Mouse (Mus musculus): ENCODE data around the gene Tmem242.

The Tmem242 gene

DNA sequence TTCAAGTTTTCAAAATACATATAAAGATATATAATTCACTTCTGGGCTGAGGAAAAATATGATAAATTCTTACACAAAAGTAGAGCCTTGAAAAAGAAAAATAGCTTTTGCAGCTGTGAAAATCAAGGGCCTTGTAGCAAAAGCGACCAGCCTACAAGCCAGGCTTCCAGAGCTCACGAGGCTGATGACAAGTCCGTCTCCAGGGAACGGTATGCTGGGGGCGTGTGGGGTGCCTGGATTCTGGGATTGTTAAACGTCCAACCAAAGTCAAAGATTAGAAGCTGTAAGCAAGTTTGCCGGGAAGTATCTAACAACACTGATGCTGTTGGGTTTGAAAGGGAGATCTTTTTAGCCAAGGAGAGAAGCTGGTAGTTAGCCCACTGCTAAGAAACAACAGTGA is 68.5 kb downstream of the Tmem242 start:
- DNase-seq: no peak

- DNase-seq: no peak
Measured at GRCm38 (mm10) chr17:5371032-5371431, 69.0 kb downstream of the Tmem242 start.

- no peak for DNase-seq
Measured at GRCm38 (mm10) chr17:5365992-5366398, 74.1 kb downstream of the Tmem242 start.

Measured in cerebellum, postnatal 36 days (tissue).